ENCODE assay signal across 16 mouse cellular contexts in the genomic region with DNA sequence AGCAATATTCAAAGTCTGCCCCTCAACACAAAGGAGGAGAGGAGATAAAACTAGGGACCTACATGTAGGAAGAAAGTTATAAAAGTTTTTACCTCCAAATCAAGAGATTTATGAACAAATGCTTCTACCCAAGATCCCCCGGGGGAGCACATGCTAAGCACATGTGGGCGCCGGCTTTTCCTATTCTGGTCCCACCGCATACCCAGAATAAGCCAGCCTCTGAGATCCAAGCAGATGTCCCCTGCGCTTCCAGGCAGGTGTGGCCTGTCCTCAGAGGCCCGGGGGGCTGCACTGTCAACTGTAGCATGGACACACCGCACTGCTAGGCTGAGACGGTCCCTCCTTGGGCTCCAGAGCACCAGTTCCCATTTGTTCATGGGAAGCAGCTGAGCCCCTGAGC.
"Had no signal": no experiment of that assay in that cellular context is flagged by ENCODE, and none has a peak within 500 bp of the region (broad histone marks: within the 10 kb centered on the region; RNA-seq: fewer than 3 reads in every experiment).

No protein-coding gene starts in this region.

- H3K4me2 ChIP-seq: neural tube, embryonic 12.5 days; neural tube, embryonic 13.5 days; neural tube, embryonic 15.5 days; stomach, embryonic 15.5 days had no signal

- H3K9ac ChIP-seq: neural tube, embryonic 12.5 days; neural tube, embryonic 13.5 days; neural tube, embryonic 15.5 days; stomach, embryonic 15.5 days had no signal

- H3K9me3 ChIP-seq: neural tube, embryonic 12.5 days; neural tube, embryonic 13.5 days; neural tube, embryonic 15.5 days; stomach, embryonic 15.5 days had no signal

- H3K4me1 ChIP-seq: stomach, embryonic 15.5 days had no signal

- DNase-seq: retina, postnatal 1 day; right cerebral cortex, adult 18-20 months; right cerebral cortex, postnatal 14 days; right cerebral cortex, postnatal 4 days; spleen, adult 18-20 months; thymus, adult 18-20 months; thymus, adult 2 months; thymus, postnatal 14 days; thymus, postnatal 25 days; thymus, postnatal 36 days; thymus, postnatal 4 days had no signal

- H3K27ac ChIP-seq: neural tube, embryonic 12.5 days; neural tube, embryonic 15.5 days; stomach, embryonic 15.5 days; stomach, postnatal 0 days had no signal

- H3K27me3 ChIP-seq: neural tube, embryonic 12.5 days; neural tube, embryonic 13.5 days; neural tube, embryonic 15.5 days; stomach, embryonic 15.5 days had no signal

- H3K4me3 ChIP-seq: neural tube, embryonic 12.5 days; neural tube, embryonic 13.5 days; neural tube, embryonic 15.5 days; stomach, embryonic 15.5 days had no signal
